Mouse (Mus musculus) CH12.LX (cell line): ENCODE measurements around the gene Hdac1.

Experiments
- CHD2 ChIP-seq: IDR thresholded peaks from 2 replicates; pipeline ENCODE4 v1.6.1; 2011; ENCODE audit warnings: low read length, improper control_type of control experiment
- CTCF ChIP-seq, 2 experiments: IDR thresholded peaks in 1 of 2; conservative IDR thresholded peaks in 1 of 2; 2 replicates each; pipeline ENCODE4 v1.5.1; 2011 to 2012; ENCODE audit warnings: low read depth in 2 of 2, low read length in 2 of 2, improper control_type of control experiment in 1 of 2, inconsistent platforms in 1 of 2, mild to moderate bottlenecking in 1 of 2, moderate library complexity in 1 of 2
- EP300 ChIP-seq: IDR thresholded peaks from 2 replicates; pipeline ENCODE4 v1.6.1; 2011; ENCODE audit warnings: low read length, improper control_type of control experiment
- MXI1 ChIP-seq: IDR thresholded peaks from 2 replicates; pipeline ENCODE4 v1.6.1; 2011; ENCODE audit warnings: mild to moderate bottlenecking, low read depth, low read length, improper control_type of control experiment
- MYC ChIP-seq: IDR thresholded peaks from 2 replicates; pipeline ENCODE4 v1.6.1; 2011; ENCODE audit warnings: low read depth, mild to moderate bottlenecking, improper control_type of control experiment, low read length
- NELFE ChIP-seq: IDR thresholded peaks from 2 replicates; pipeline ENCODE4 v1.6.1; 2011; ENCODE audit warnings: low read depth, low read length, improper control_type of control experiment
- NRF1 ChIP-seq: IDR thresholded peaks from 2 replicates; pipeline ENCODE4 v1.6.1; 2014; ENCODE audit warnings: low read depth, mild to moderate bottlenecking, inconsistent platforms, low read length, improper control_type of control experiment, moderate library complexity
- POLR2A ChIP-seq: IDR thresholded peaks from 2 replicates; pipeline ENCODE4 v1.6.1; 2011; ENCODE audit warnings: low read depth, mild to moderate bottlenecking, improper control_type of control experiment, low read length
- RCOR1 ChIP-seq: conservative IDR thresholded peaks from 2 replicates; pipeline ENCODE4 v1.6.1; 2012; ENCODE audit warnings: low read depth, mild to moderate bottlenecking, inconsistent platforms, low read length, improper control_type of control experiment
- TCF12 ChIP-seq: IDR thresholded peaks from 2 replicates; pipeline ENCODE4 v1.6.1; 2014; ENCODE audit warnings: low read depth, mild to moderate bottlenecking, inconsistent platforms, low read length, improper control_type of control experiment
- USF1 ChIP-seq: IDR thresholded peaks from 2 replicates; pipeline ENCODE4 v1.6.1; 2014; ENCODE audit warnings: low read depth, mild to moderate bottlenecking, inconsistent platforms, low read length, improper control_type of control experiment
- USF2 ChIP-seq: conservative IDR thresholded peaks from 2 replicates; pipeline ENCODE4 v1.6.1; 2011; ENCODE audit warnings: low read depth, low read length, improper control_type of control experiment
- ZMIZ1 ChIP-seq: IDR thresholded peaks from 2 replicates; pipeline ENCODE4 v1.6.1; 2012; ENCODE audit warnings: low read depth, mild to moderate bottlenecking, inconsistent platforms, low read length, improper control_type of control experiment

DNA sequence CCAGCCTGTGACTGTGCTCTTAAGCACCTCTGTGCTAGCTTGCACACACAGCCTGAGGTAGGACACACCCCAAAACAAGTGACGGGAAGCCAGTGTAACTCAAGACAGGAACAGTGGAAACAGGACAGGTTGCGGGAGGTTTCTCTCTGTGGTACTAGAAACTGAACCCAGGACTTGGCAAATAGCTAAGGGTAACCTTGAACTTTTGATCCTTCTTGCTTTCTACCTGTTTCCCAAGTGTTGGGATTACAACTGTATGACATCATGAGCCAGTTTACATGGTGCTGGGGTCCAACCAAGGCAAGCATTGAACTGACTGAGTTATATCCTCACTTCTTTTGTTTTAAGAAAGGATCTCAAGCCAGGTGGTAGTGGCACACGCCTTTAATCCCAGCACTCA is 62.6 kb downstream of the Hdac1 start:
- TF ChIP-seq EP300 (no peak), USF1 (no peak), CTCF (conservative IDR thresholded peaks at IDR 0.05 in 1 of 2, IDR thresholded peaks at IDR 0.05 in 1 of 2; ENCODE audit: low read depth in 2 of 2, low read length in 2 of 2) (no peak), RCOR1 (no peak), POLR2A (no peak), USF2 (no peak), CHD2 (no peak), MYC (no peak), MXI1 (no peak), ZMIZ1 (no peak), TCF12 (no peak), NRF1 (no peak), NELFE (no peak)
